Comparison of ENCODE assay signal across 8 mouse cellular contexts in the genomic region with DNA sequence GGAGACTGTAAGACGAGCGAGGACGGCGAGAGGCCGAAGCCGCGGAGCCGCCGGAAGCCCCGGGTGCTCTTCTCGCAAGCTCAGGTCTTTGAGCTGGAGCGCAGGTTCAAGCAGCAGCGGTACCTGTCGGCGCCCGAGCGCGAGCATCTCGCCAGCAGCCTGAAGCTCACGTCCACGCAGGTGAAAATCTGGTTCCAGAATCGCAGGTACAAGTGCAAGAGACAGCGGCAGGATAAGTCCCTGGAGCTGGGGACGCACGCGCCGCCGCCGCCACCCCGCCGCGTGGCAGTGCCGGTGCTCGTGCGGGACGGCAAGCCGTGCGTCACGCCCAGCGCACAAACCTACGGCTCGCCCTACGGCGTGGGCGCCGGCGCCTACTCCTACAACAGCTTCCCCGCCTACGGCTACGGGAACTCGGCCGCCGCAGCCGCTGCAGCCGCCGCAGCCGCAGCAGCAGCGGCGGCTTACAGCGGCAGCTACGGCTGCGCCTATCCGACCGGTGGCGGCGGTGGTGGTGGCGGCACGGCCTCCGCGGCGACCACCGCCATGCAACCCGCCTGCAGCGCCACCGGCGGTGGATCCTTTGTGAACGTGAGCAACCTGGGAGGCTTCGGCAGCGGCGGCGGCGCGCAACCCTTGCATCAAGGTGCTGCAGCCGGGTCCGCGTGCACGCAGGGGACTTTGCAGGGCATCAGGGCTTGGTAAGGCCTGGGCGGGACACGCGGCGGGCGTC. TPM values are rescaled to one million over a fixed set of nuclear protein-coding genes. Genes with fewer than 3 reads are reported as not detected.
DNase-seq lines count a peak whose midpoint lies in the region; ATAC-seq and TF ChIP-seq lines count a peak whose summit lies in the region.

No protein-coding gene starts in this region.

- peaks cover 21% of the 10 kb centered on the region for H3K4me1 ChIP-seq in lung, postnatal 0 days (ENCODE audit: insufficient read depth, low read depth, low read length)
- peaks cover 97% of the 10 kb centered on the region for H3K4me1 ChIP-seq in forebrain, embryonic 10.5 days
- peaks cover 54% of the 10 kb centered on the region for H3K4me1 ChIP-seq in limb, embryonic 10.5 days
- peaks cover 24% of the 10 kb centered on the region for H3K4me1 ChIP-seq in neural tube, embryonic 15.5 days

- no peaks in the 10 kb centered on the region for H3K9me3 ChIP-seq in lung, postnatal 0 days (ENCODE audit: low read length)
- no peaks in the 10 kb centered on the region for H3K9me3 ChIP-seq in forebrain, embryonic 10.5 days
- H3K9me3 ChIP-seq in limb, embryonic 10.5 days (replicated peaks): no peaks in the 10 kb centered on the region
- no peaks in the 10 kb centered on the region for H3K9me3 ChIP-seq in neural tube, embryonic 15.5 days (replicated peaks)

- peak overlapping the region; percentile 15 for H3K4me3 ChIP-seq in lung, postnatal 0 days (ENCODE audit: low read depth, low read length)
- H3K4me3 ChIP-seq in forebrain, embryonic 10.5 days: peak overlapping the region; percentile 53
- peak overlapping the region; percentile 42 for H3K4me3 ChIP-seq in limb, embryonic 10.5 days
- H3K4me3 ChIP-seq in neural tube, embryonic 15.5 days (replicated peaks): peak overlapping the region; percentile 28

- no peaks in the 10 kb centered on the region for H3K36me3 ChIP-seq in lung, postnatal 0 days (ENCODE audit: insufficient read depth, low read length)
- no peaks in the 10 kb centered on the region for H3K36me3 ChIP-seq in forebrain, embryonic 10.5 days (replicated peaks)
- no peaks in the 10 kb centered on the region for H3K36me3 ChIP-seq in limb, embryonic 10.5 days
- no peaks in the 10 kb centered on the region for H3K36me3 ChIP-seq in neural tube, embryonic 15.5 days

- no peak for TF ChIP-seq EP300 in lung, postnatal 0 days (IDR thresholded peaks at IDR 0.05)

- H3K9ac ChIP-seq in lung, postnatal 0 days (replicated peaks; ENCODE audit: low read depth): no peak overlapping the region
- no peak overlapping the region for H3K9ac ChIP-seq in neural tube, embryonic 15.5 days (replicated peaks)

- WGBS in lung, postnatal 0 days: under 1% methylated on average over 69 of the region's 92 CpGs
- WGBS in forebrain, embryonic 10.5 days: under 1% methylated on average over 92 of the region's 92 CpGs
- WGBS in limb, embryonic 10.5 days: under 1% methylated on average over 86 of the region's 92 CpGs
- under 1% methylated on average over 88 of the region's 92 CpGs for WGBS in neural tube, embryonic 15.5 days

- DNase-seq in lung, postnatal 0 days (ENCODE audit: low spot score): no peak
- no peak for DNase-seq in lung, postnatal 4 days
- peak; percentile 65 for DNase-seq in forebrain, embryonic 10.5 days (ENCODE audit: extremely low spot score, low spot score)
- peak; percentile 76 for DNase-seq in limb, embryonic 10.5 days (ENCODE audit: low spot score)
- DNase-seq in testis, postnatal 14 days (ENCODE audit: low spot score): no peak
- no peak for DNase-seq in layer of hippocampus, adult 9-11 months

- H3K4me2 ChIP-seq in lung, postnatal 0 days (replicated peaks; ENCODE audit: low read depth, low read length): peak overlapping the region; percentile 48
- peak overlapping the region; percentile 47 for H3K4me2 ChIP-seq in neural tube, embryonic 15.5 days

- H3K27ac ChIP-seq in lung, postnatal 0 days (ENCODE audit: low read length): no peak overlapping the region
- peak overlapping the region; percentile 85 for H3K27ac ChIP-seq in forebrain, embryonic 10.5 days
- peak overlapping the region; percentile 19; the same call in 1 of the 2 replicates for H3K27ac ChIP-seq in limb, embryonic 10.5 days
- no peak overlapping the region for H3K27ac ChIP-seq in neural tube, embryonic 15.5 days (replicated peaks)

- ATAC-seq in lung, postnatal 0 days: no peak
- ATAC-seq in neural tube, embryonic 15.5 days (ENCODE audit: low FRiP score): peak; percentile 24; the same call in 1 of the 2 replicates
- ATAC-seq in monocyte, adult 5-6 weeks (replicated peaks; ENCODE audit: insufficient number of reproducible peaks, low FRiP score, low TSS enrichment, poor library complexity, severe bottlenecking): no peak

- H3K27me3 ChIP-seq in lung, postnatal 0 days (replicated peaks; ENCODE audit: insufficient read depth, low read length): peaks cover 95% of the 10 kb centered on the region
- peaks cover 100% of the 10 kb centered on the region for H3K27me3 ChIP-seq in forebrain, embryonic 10.5 days (ENCODE audit: poor library complexity, severe bottlenecking)
- peaks cover 100% of the 10 kb centered on the region for H3K27me3 ChIP-seq in limb, embryonic 10.5 days (ENCODE audit: low read depth, poor library complexity, severe bottlenecking)
- H3K27me3 ChIP-seq in neural tube, embryonic 15.5 days (replicated peaks): peaks cover 80% of the 10 kb centered on the region

- TF ChIP-seq CTCF in lung, postnatal 0 days (IDR thresholded peaks at IDR 0.05): no peak

RNA-seq across cellular contexts. Expression of a gene that starts 2.4 kb away (rescaled TPM):
- polyA plus RNA-seq in lung, postnatal 0 days (2015; fragmentation: Nextera tagmentation; extraction: Ambion mirVana): not detected in 2 replicates
- 2.4 TPM in 2 replicates for polyA plus RNA-seq in forebrain, embryonic 10.5 days (2016; fragmentation: Nextera tagmentation; extraction: Ambion mirVana)
- polyA plus RNA-seq in limb, embryonic 10.5 days (2016; fragmentation: Nextera tagmentation; extraction: Ambion mirVana): 0.65 TPM in 1 of 2 replicates, not detected in the other
- 5.5 TPM in 1 of 2 replicates, not detected in the other for polyA plus RNA-seq in neural tube, embryonic 15.5 days (2015; fragmentation: Nextera tagmentation; extraction: Ambion mirVana)
- not detected in 3 replicates for total RNA-seq in monocyte, adult 5-6 weeks (2017)

Comparison
In these comparisons a context has a peak if more than half of its experiments do, and no peak if none do; other contexts are left out.
1. DNase-seq: peak in forebrain, embryonic 10.5 days (single experiment) and limb, embryonic 10.5 days (single experiment); none in lung, postnatal 0 days (single experiment), lung, postnatal 4 days (0 of 2), testis, postnatal 14 days (single experiment) and layer of hippocampus, adult 9-11 months (single experiment).
2. H3K27ac ChIP-seq: peak in forebrain, embryonic 10.5 days (single experiment) and limb, embryonic 10.5 days (single experiment); none in lung, postnatal 0 days (single experiment) and neural tube, embryonic 15.5 days (single experiment).
3. Peak in every context shown above with its lines, with median percentiles within 50 percentile points of each other: H3K4me3 ChIP-seq.